Mouse (Mus musculus): Measurements from ENCODE around the gene 4930544D05Rik. TPM values are rescaled to one million over a fixed set of nuclear protein-coding genes. Genes with fewer than 3 reads are reported as not detected.
A peak's percentile ranks its signal among the peaks of the same experiment; 100 is the strongest.

Gene 4930544D05Rik
- polyA plus RNA-seq, 1 experiment: not detected

DNA sequence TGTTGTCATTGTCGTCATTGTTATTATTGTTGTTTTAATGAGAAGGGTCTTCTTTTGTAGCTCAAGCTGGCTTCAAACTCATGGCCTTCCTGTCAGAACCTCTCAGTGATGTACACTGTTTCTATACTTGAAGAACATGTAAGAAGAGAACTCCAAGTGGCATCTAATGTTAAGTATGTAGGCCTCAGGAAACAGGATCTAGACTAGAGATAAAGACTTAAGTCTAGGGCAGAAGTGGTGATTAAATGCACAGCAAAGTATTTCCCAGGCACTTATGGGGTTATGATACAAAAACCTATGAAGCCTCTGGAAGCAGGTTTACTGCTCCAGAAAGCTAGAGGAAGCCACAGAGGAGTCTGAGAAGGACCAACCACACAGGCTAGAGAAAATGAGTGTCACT is 22.6 kb downstream of the 4930544D05Rik start:
- H3K4me3 ChIP-seq (ENCODE audit: insufficient read depth, poor library complexity, severe bottlenecking): no peak overlapping the region
- TF ChIP-seq MYOD1 (IDR thresholded peaks at IDR 0.05; ENCODE audit: control insufficient read depth, insufficient read length, low read depth) (no peak), MYOG (IDR thresholded peaks at IDR 0.05; ENCODE audit: control insufficient read depth, extremely low read depth, insufficient read length) (no peak), CEBPB (IDR thresholded peaks at IDR 0.05; ENCODE audit: low read depth) (no peak), USF1 (IDR thresholded peaks at IDR 0.05; ENCODE audit: low read depth) (no peak), FOSL1 (IDR thresholded peaks at IDR 0.05; ENCODE audit: insufficient read depth, low read length, poor library complexity, severe bottlenecking) (no peak)
- H3K79me2 ChIP-seq (ENCODE audit: control insufficient read depth, insufficient read depth): no peaks in the 10 kb centered on the region
- H3ac ChIP-seq (ENCODE audit: control insufficient read depth, insufficient read length, low read depth): no peak overlapping the region
- peaks cover 2% of the 10 kb centered on the region for H3K36me3 ChIP-seq (ENCODE audit: control insufficient read depth, insufficient read depth)
- H3K79me3 ChIP-seq (ENCODE audit: low read depth): no peaks in the 10 kb centered on the region
- no peaks in the 10 kb centered on the region for H3K27me3 ChIP-seq (ENCODE audit: control insufficient read depth, insufficient read depth, insufficient read length)

GRCm38 (mm10) chr11:70638714-70639278 is 23.1 kb downstream of the 4930544D05Rik start, which contains the start of gene Gp1ba:
Gp1ba (plus strand) TSS chr11:70639122.
- TF ChIP-seq MYOG (IDR thresholded peaks at IDR 0.05; ENCODE audit: control insufficient read depth, extremely low read depth, insufficient read length) (no peak), FOSL1 (IDR thresholded peaks at IDR 0.05; ENCODE audit: insufficient read depth, low read length, poor library complexity, severe bottlenecking) (no peak), USF1 (IDR thresholded peaks at IDR 0.05; ENCODE audit: low read depth) (peak; percentile 29)
- no peak within 1 kb of the TSS for H3ac ChIP-seq (ENCODE audit: control insufficient read depth, insufficient read length, low read depth)
- H3K4me3 ChIP-seq (ENCODE audit: insufficient read depth, poor library complexity, severe bottlenecking): no peak within 1 kb of the TSS
- no peaks in the 10 kb centered on the region for H3K79me3 ChIP-seq (ENCODE audit: low read depth)
- no peaks in the 10 kb centered on the region for H3K27me3 ChIP-seq (ENCODE audit: control insufficient read depth, insufficient read depth, insufficient read length)
- no peaks in the 10 kb centered on the region for H3K79me2 ChIP-seq (ENCODE audit: control insufficient read depth, insufficient read depth)
- H3K36me3 ChIP-seq (ENCODE audit: control insufficient read depth, insufficient read depth): peaks cover 7% of the 10 kb centered on the region

DNA sequence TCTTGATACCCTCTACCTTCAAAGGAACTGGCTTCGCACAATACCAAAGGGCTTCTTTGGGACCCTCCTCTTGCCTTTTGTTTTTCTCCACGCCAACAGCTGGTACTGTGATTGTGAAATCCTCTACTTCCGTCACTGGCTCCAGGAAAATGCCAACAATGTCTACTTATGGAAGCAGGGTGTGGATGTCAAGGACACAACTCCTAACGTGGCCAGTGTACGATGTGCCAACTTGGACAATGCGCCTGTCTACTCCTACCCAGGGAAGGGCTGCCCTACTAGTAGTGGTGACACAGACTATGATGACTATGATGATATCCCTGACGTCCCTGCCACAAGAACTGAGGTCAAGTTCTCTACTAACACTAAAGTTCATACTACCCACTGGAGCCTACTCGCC is 24.3 kb downstream of the 4930544D05Rik start:
- no peaks in the 10 kb centered on the region for H3K79me3 ChIP-seq (ENCODE audit: low read depth)
- TF ChIP-seq FOSL1 (IDR thresholded peaks at IDR 0.05; ENCODE audit: insufficient read depth, low read length, poor library complexity, severe bottlenecking) (no peak), MYOD1 (IDR thresholded peaks at IDR 0.05; ENCODE audit: control insufficient read depth, insufficient read length, low read depth) (no peak), MAX (IDR thresholded peaks at IDR 0.05) (no peak), CEBPB (IDR thresholded peaks at IDR 0.05; ENCODE audit: low read depth) (no peak), USF1 (IDR thresholded peaks at IDR 0.05; ENCODE audit: low read depth) (no peak), MYOG (IDR thresholded peaks at IDR 0.05; ENCODE audit: control insufficient read depth, extremely low read depth, insufficient read length) (no peak), CTCF (IDR thresholded peaks at IDR 0.05; ENCODE audit: control insufficient read depth, insufficient read depth, insufficient read length) (no peak)
- peaks cover 18% of the 10 kb centered on the region for H3K36me3 ChIP-seq (ENCODE audit: control insufficient read depth, insufficient read depth)

GRCm38 (mm10) chr11:70641241-70641640 is 25.6 kb downstream of the 4930544D05Rik start:
- peaks cover 8% of the 10 kb centered on the region for H3K79me3 ChIP-seq (ENCODE audit: low read depth)
- H3ac ChIP-seq (ENCODE audit: control insufficient read depth, insufficient read length, low read depth): no peak overlapping the region
- no peaks in the 10 kb centered on the region for H3K27me3 ChIP-seq (ENCODE audit: control insufficient read depth, insufficient read depth, insufficient read length)
- peaks cover 23% of the 10 kb centered on the region for H3K36me3 ChIP-seq (ENCODE audit: control insufficient read depth, insufficient read depth)
- no peak overlapping the region for H3K4me3 ChIP-seq (ENCODE audit: insufficient read depth, poor library complexity, severe bottlenecking)
- H3K79me2 ChIP-seq (ENCODE audit: control insufficient read depth, insufficient read depth): peaks cover 21% of the 10 kb centered on the region
- TF ChIP-seq CEBPB (IDR thresholded peaks at IDR 0.05; ENCODE audit: low read depth) (no peak), MYOG (IDR thresholded peaks at IDR 0.05; ENCODE audit: control insufficient read depth, extremely low read depth, insufficient read length) (no peak), MAX (IDR thresholded peaks at IDR 0.05) (no peak), FOSL1 (IDR thresholded peaks at IDR 0.05; ENCODE audit: insufficient read depth, low read length, poor library complexity, severe bottlenecking) (no peak), USF1 (IDR thresholded peaks at IDR 0.05; ENCODE audit: low read depth) (no peak), CTCF (IDR thresholded peaks at IDR 0.05; ENCODE audit: control insufficient read depth, insufficient read depth, insufficient read length) (no peak), MYOD1 (IDR thresholded peaks at IDR 0.05; ENCODE audit: control insufficient read depth, insufficient read length, low read depth) (no peak)

More for the DNA sequence above, 24.3 kb downstream of the 4930544D05Rik start:
- no peak overlapping the region for H3ac ChIP-seq (ENCODE audit: control insufficient read depth, insufficient read length, low read depth)
- peaks cover 8% of the 10 kb centered on the region for H3K79me2 ChIP-seq (ENCODE audit: control insufficient read depth, insufficient read depth)
- H3K4me3 ChIP-seq (ENCODE audit: insufficient read depth, poor library complexity, severe bottlenecking): no peak overlapping the region
- no peaks in the 10 kb centered on the region for H3K27me3 ChIP-seq (ENCODE audit: control insufficient read depth, insufficient read depth, insufficient read length)

DNA sequence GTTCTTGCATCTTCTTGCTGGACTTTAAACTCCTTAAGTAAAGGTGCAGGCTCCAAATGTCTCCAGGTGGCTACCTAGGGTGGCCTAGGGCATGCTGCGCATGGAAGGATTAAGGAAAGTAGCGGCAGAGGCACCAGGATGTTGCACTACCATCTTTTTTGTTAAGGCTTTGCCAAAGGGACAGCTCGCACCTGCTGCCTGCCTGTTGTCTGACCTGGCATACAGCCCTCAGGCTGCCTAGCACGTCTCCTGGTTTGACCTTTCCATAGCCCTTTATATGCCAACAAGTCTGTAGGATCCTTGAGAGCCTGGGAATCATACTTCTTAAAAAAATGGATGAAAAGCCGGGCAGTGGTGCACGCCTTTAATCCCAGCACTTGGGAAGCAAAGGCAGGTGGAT is 27.4 kb downstream of the 4930544D05Rik start:
- H3K79me3 ChIP-seq (ENCODE audit: low read depth): peaks cover 11% of the 10 kb centered on the region
- H3ac ChIP-seq (ENCODE audit: control insufficient read depth, insufficient read length, low read depth): no peak overlapping the region
- H3K79me2 ChIP-seq (ENCODE audit: control insufficient read depth, insufficient read depth): peaks cover 32% of the 10 kb centered on the region
- peaks cover 25% of the 10 kb centered on the region for H3K36me3 ChIP-seq (ENCODE audit: control insufficient read depth, insufficient read depth)
- no peaks in the 10 kb centered on the region for H3K27me3 ChIP-seq (ENCODE audit: control insufficient read depth, insufficient read depth, insufficient read length)
- TF ChIP-seq MYOG (IDR thresholded peaks at IDR 0.05; ENCODE audit: control insufficient read depth, extremely low read depth, insufficient read length) (no peak), CEBPB (IDR thresholded peaks at IDR 0.05; ENCODE audit: low read depth) (no peak), FOSL1 (IDR thresholded peaks at IDR 0.05; ENCODE audit: insufficient read depth, low read length, poor library complexity, severe bottlenecking) (no peak), USF1 (IDR thresholded peaks at IDR 0.05; ENCODE audit: low read depth) (no peak), CTCF (IDR thresholded peaks at IDR 0.05; ENCODE audit: control insufficient read depth, insufficient read depth, insufficient read length) (no peak)
- no peak overlapping the region for H3K4me3 ChIP-seq (ENCODE audit: insufficient read depth, poor library complexity, severe bottlenecking)

GRCm38 (mm10) chr11:70644564-70645103 is 29.0 kb downstream of the 4930544D05Rik start:
- peaks cover 41% of the 10 kb centered on the region for H3K36me3 ChIP-seq (ENCODE audit: control insufficient read depth, insufficient read depth)
- H3K27me3 ChIP-seq (ENCODE audit: control insufficient read depth, insufficient read depth, insufficient read length): no peaks in the 10 kb centered on the region
- no peak for TF ChIP-seq CTCF (IDR thresholded peaks at IDR 0.05; ENCODE audit: control insufficient read depth, insufficient read depth, insufficient read length)
- no peak for TF ChIP-seq USF1 (IDR thresholded peaks at IDR 0.05; ENCODE audit: low read depth)
- no peak for TF ChIP-seq MYOD1 (IDR thresholded peaks at IDR 0.05; ENCODE audit: control insufficient read depth, insufficient read length, low read depth)
- no peak for TF ChIP-seq FOSL1 (IDR thresholded peaks at IDR 0.05; ENCODE audit: insufficient read depth, low read length, poor library complexity, severe bottlenecking)
- no peak for TF ChIP-seq MAX (IDR thresholded peaks at IDR 0.05)
- TF ChIP-seq MYOG (IDR thresholded peaks at IDR 0.05; ENCODE audit: control insufficient read depth, extremely low read depth, insufficient read length): no peak
- no peak for TF ChIP-seq CEBPB (IDR thresholded peaks at IDR 0.05; ENCODE audit: low read depth)
- H3K79me3 ChIP-seq (ENCODE audit: low read depth): peaks cover 16% of the 10 kb centered on the region
- H3K4me3 ChIP-seq (ENCODE audit: insufficient read depth, poor library complexity, severe bottlenecking): no peak overlapping the region
- H3ac ChIP-seq (ENCODE audit: control insufficient read depth, insufficient read length, low read depth): no peak overlapping the region
- H3K79me2 ChIP-seq (ENCODE audit: control insufficient read depth, insufficient read depth): peaks cover 48% of the 10 kb centered on the region
